Mouse (Mus musculus): ENCODE results near the gene Tnfrsf22.
"Not testable (repeated sequence)": the region's sequence is repeated elsewhere in the genome, so short reads cannot be mapped to it uniquely, and the experiment has no call there.

Tnfrsf22 gene

GRCm38 (mm10) chr7:143649034-143649768 is at the start of gene Tnfrsf22:
Gene Tnfrsf22, minus strand, starts transcription at chr7:143649661.
- DNase-seq (ENCODE audit: low spot score in 2 of 2): peak; percentile 48 to 65

GRCm38 (mm10) chr7:143696140-143696539 is 46.7 kb upstream of the Tnfrsf22 start:
- DNase-seq (ENCODE audit: low spot score in 2 of 2): peak; percentile 20 to 56

- DNase-seq (ENCODE audit: low spot score in 2 of 2): no peak
Observed at GRCm38 (mm10) chr7:143694550-143694949, 45.1 kb upstream of the Tnfrsf22 start.

- DNase-seq (ENCODE audit: low spot score in 2 of 2): no peak
Observed at GRCm38 (mm10) chr7:143692746-143693510, 43.5 kb upstream of the Tnfrsf22 start.

GRCm38 (mm10) chr7:143691909-143692308 is 42.4 kb upstream of the Tnfrsf22 start:
- no peak for DNase-seq (ENCODE audit: low spot score in 2 of 2)

- no peak for DNase-seq (ENCODE audit: low spot score in 2 of 2)
Observed at GRCm38 (mm10) chr7:143691181-143691580, 41.7 kb upstream of the Tnfrsf22 start.

GRCm38 (mm10) chr7:143689946-143690345 is 40.5 kb upstream of the Tnfrsf22 start:
- no peak for DNase-seq (ENCODE audit: low spot score in 2 of 2)

- no peak for DNase-seq (ENCODE audit: low spot score in 2 of 2)
Observed at GRCm38 (mm10) chr7:143689481-143689880, 40.0 kb upstream of the Tnfrsf22 start.

GRCm38 (mm10) chr7:143686676-143687075 is 37.2 kb upstream of the Tnfrsf22 start:
- not testable (repeated sequence) for DNase-seq (ENCODE audit: low spot score in 2 of 2)

GRCm38 (mm10) chr7:143686191-143686590 is 36.7 kb upstream of the Tnfrsf22 start:
- DNase-seq (ENCODE audit: low spot score in 2 of 2): not testable (repeated sequence)

- DNase-seq (ENCODE audit: low spot score in 2 of 2): peak; percentile 24 to 39
Observed at GRCm38 (mm10) chr7:143685359-143686067, 36.1 kb upstream of the Tnfrsf22 start, which contains the start of gene Tnfrsf23. Gene Tnfrsf23, minus strand, starts transcription at chr7:143685872.

GRCm38 (mm10) chr7:143684569-143684968 is 35.1 kb upstream of the Tnfrsf22 start:
- DNase-seq (ENCODE audit: low spot score in 2 of 2): not testable (repeated sequence)

- no peak for DNase-seq (ENCODE audit: low spot score in 2 of 2)
Observed at GRCm38 (mm10) chr7:143681566-143681965, 32.1 kb upstream of the Tnfrsf22 start.

- not testable (repeated sequence) for DNase-seq (ENCODE audit: low spot score in 2 of 2)
Observed at GRCm38 (mm10) chr7:143680836-143681235, 31.4 kb upstream of the Tnfrsf22 start.

- DNase-seq (ENCODE audit: low spot score in 2 of 2): not testable (repeated sequence)
Observed at GRCm38 (mm10) chr7:143679650-143680049, 30.2 kb upstream of the Tnfrsf22 start.

GRCm38 (mm10) chr7:143666427-143667311 is 17.2 kb upstream of the Tnfrsf22 start:
- no peak for DNase-seq (ENCODE audit: low spot score in 2 of 2)

GRCm38 (mm10) chr7:143663470-143663869 is 14.0 kb upstream of the Tnfrsf22 start:
- no peak for DNase-seq (ENCODE audit: low spot score in 2 of 2)

- no peak for DNase-seq (ENCODE audit: low spot score in 2 of 2)
Observed at GRCm38 (mm10) chr7:143660797-143661196, 11.3 kb upstream of the Tnfrsf22 start.

- DNase-seq (ENCODE audit: low spot score in 2 of 2): not testable (repeated sequence)
Observed at GRCm38 (mm10) chr7:143649769-143650346, 397 bp upstream of the Tnfrsf22 start.

- DNase-seq (ENCODE audit: low spot score in 2 of 2): not testable (repeated sequence)
Observed at GRCm38 (mm10) chr7:143643949-143644348, 5.5 kb downstream of the Tnfrsf22 start.

GRCm38 (mm10) chr7:143636674-143637073 is 12.8 kb downstream of the Tnfrsf22 start:
- DNase-seq (ENCODE audit: low spot score in 2 of 2): no peak
